Mouse (Mus musculus) neural tube, postnatal 0 days (tissue): Measurements from ENCODE around the gene Gm1113. TPM values are rescaled to one million over a fixed set of nuclear protein-coding genes. Genes with fewer than 3 reads are reported as not detected.

Source experiments
- polyA plus RNA-seq: library from polyadenylated mRNA; unstranded; fragments of >200 nt; fragmentation: Nextera tagmentation; extraction: Ambion mirVana; gene quantifications from 2 replicates; pipeline ENCODE4 v1.2.1, GENCODE M21; 2015

The Gm1113 gene
- polyA plus RNA-seq, result not detected in 2 replicates

DNA sequence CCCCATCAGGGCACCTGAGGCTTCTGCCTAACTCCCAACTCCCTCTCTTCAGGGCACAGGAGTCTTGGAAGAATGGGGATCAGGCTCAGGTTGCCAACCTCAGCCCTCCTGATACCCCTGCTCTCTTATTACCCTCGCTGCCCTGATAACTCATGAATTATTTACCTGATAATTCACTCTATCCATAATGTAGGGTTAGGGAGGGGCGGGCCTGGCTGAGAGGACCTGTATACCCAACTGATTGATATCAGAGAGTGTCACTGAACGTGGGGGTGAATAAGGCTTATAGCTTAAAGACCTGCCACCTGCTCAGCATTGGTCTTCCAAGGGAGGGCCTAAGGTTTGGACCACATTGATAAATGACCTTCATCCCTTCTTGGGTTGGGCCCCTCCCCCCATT is at the start of gene Gm1113:
Gene Gm1113, minus strand, starts transcription at position 101 of the 400 bp plus-strand sequence.

DNA sequence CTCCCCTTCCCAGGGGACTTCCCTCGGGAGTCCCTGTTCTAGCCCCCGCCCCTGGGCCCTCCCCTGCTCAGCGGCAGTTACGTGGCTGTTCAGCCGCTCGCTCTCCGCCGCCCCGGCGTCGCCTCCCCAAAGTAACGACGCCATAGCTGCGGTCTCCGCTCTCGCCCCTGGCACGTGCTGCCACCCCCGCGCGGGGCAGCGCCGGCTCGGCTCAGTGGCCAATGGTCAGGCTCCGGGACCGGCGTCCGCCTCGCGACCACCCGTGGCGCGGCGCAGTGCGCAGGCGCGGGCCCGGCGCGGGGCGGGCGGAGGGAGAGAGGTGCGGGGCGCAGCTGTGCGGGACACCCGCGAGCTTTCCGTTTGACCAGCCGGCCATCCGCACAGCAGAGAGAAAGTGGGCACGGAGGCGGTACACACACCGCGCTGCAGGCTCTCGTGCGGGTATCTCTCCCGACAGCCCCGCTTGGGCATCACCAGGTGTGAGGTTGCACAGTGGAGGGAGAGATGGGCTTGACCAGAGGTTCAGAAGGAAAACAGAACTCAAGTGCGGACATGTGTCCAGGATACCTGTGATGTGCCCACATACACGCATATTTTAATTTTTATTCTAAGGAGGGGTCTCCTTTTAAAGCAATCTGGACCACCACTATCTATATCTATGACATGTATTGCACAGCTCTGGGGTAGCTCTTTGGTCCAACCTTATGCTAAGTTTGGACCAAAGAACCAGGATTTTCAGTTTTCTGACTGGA is 40.4 kb upstream of the Gm1113 start, which contains the start of the genes Ddx25 and Pus3:
Gene Ddx25, minus strand, starts transcription at position 272 of the 752 bp plus-strand sequence.
Gene Pus3, plus strand, starts transcription at position 339 of the 752 bp plus-strand sequence.

Other genes with a start within 250 kb of the Gm1113 start
- 1.3 and 1.8 TPM in 2 replicates for gene Cdon, start 97.1 kb downstream of the Gm1113 start, polyA plus RNA-seq
- 24.8 and 25.4 TPM in 2 replicates for gene Ddx25, start 40.3 kb upstream of the Gm1113 start, polyA plus RNA-seq
- 12.1 and 12.5 TPM in 2 replicates for gene Pus3, start 40.3 kb upstream of the Gm1113 start, polyA plus RNA-seq
- gene Pate2, start 52.0 kb upstream of the Gm1113 start, polyA plus RNA-seq, result 0.65 and 0.93 TPM in 2 replicates
- 9.9 and 10.3 TPM in 2 replicates for gene Hyls1, start 52.1 kb upstream of the Gm1113 start, polyA plus RNA-seq
- gene Pate4, start 93.7 kb upstream of the Gm1113 start, polyA plus RNA-seq, result not detected in 2 replicates
- gene Pate3, start 129.9 kb upstream of the Gm1113 start, polyA plus RNA-seq, result not detected in 2 replicates
- not detected in 2 replicates for gene Pate1, start 169.1 kb upstream of the Gm1113 start, polyA plus RNA-seq
- not detected in 2 replicates for gene Gm17677, start 222.8 kb upstream of the Gm1113 start, polyA plus RNA-seq